Mouse (Mus musculus): ENCODE data around the gene Gm49318.

DNA sequence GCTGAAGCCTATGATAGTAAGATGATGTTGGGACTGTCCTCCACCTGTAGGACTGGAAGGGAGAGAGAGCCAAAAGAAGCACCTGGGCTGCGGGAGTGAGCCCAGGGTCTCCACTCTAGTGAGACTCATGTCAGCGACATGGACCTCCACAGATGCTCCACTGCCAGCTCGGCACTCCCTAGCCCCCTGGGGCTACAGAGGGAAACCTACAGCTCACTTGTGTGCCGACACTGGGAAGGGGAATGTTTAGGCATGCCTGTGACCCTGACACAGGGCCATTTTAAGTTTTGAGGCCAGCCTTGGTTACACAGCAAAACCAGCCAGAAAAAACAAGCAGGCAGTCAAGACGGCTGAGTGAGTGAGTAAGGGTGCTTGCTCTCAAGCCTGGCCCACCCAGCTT lies 3.9 kb downstream of the Gm49318 start:
- TF ChIP-seq CTCF (IDR thresholded peaks at IDR 0.05): no peak
- no peak for TF ChIP-seq EP300 (IDR thresholded peaks at IDR 0.05)

All from lung, postnatal 0 days (tissue).